Comparison of ENCODE assay signal across 1 mouse cellular context in the genomic region with DNA sequence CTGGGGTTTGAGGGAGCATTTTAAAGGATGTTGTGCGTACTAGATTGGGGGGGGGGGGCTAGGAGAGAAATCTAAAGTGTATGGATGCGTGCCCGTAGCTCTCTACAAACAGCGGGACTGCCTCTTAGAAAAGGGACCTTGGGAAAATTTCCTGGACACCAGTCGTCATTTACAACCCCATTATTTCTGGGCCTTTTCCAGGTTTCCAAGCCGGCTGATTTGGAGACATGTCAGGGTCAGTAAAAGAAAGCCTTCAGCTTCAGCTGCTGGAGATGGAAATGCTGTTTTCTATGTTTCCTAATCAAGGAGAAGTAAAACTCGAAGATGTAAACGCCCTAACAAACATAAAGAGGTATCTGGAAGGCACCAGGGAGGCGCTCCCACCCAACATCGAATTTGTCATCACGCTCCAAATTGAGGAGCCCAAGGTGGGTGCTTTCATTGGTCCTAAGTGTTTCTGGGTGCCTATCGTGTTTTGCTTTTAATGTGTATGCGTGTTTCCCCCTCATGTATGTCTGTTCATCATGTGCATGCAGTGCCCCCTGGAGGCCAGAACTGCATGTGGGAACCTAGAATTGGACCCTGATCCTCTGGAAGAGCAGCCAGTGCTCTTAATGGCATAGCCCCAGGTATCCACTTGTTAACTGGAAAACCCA.
TF ChIP-seq lines count a peak whose summit lies in the region.

No protein-coding gene starts in this region.

TF ChIP-seq in CH12.LX, 34 proteins besides CTCF, POLR2A, EP300 and RAD21:
- TF ChIP-seq MXI1 (IDR thresholded peaks at IDR 0.05; ENCODE audit: low read depth, low read length) (0 out of 2 replicates have a peak, but pooled peaks have one; percentile 30), SIN3A (IDR thresholded peaks at IDR 0.05; ENCODE audit: low read length) (peak; percentile 22; the same call in 1 of the 2 replicates), MAX (IDR thresholded peaks at IDR 0.05; ENCODE audit: low read length) (peak; percentile 41; the same call in 1 of the 2 replicates), NRF1 (IDR thresholded peaks at IDR 0.05; ENCODE audit: low read depth, low read length) (no peak), JUN (IDR thresholded peaks at IDR 0.05; ENCODE audit: insufficient read depth, low read depth, low read length) (no peak), SMC3 (IDR thresholded peaks at IDR 0.05; ENCODE audit: low read depth, low read length) (peak; percentile 60), MYC (IDR thresholded peaks at IDR 0.05; ENCODE audit: low read depth, low read length) (peak; percentile 59; the same call in 1 of the 2 replicates)
TF ChIP-seq in CH12.LX: peak in this region for 5.
